Mouse (Mus musculus) layer of hippocampus, postnatal 36 days (tissue): ENCODE data around the gene Oaf. TPM values are rescaled to one million over a fixed set of nuclear protein-coding genes. Genes with fewer than 3 reads are reported as not detected.

Experiments
- DNase-seq, 2 experiments: peaks; one replicate each; pipeline ENCODE4 v3.0.0; 2022
- total RNA-seq, 2 experiments: library from RNA; stranded (reverse); gene quantifications; 2 replicates each; pipeline ENCODE4 v1.2.3; 2021

Gene Oaf
- total RNA-seq, 2 experiments from 2014 or later, result 13.1 to 17.7 TPM

- no peak for DNase-seq
These were observed 6.3 kb upstream of the Oaf start for GRCm38 (mm10) chr9:43245801-43246570.

- DNase-seq, result no peak
These were observed 2.7 kb upstream of the Oaf start for GRCm38 (mm10) chr9:43242432-43242831.

GRCm38 (mm10) chr9:43241970-43242369, 2.3 kb upstream of the Oaf start:
- DNase-seq, result no peak

- DNase-seq, result no peak
These were observed 1.6 kb upstream of the Oaf start for GRCm38 (mm10) chr9:43241291-43241690.

GRCm38 (mm10) chr9:43240594-43240900, 836 bp upstream of the Oaf start:
- DNase-seq, result no peak

- DNase-seq, result no peak
These were observed 823 bp downstream of the Oaf start for GRCm38 (mm10) chr9:43238631-43239545.

- DNase-seq, result no peak
These were observed 1.5 kb downstream of the Oaf start for GRCm38 (mm10) chr9:43238167-43238566.

- DNase-seq, result no peak
These were observed 2.5 kb downstream of the Oaf start for GRCm38 (mm10) chr9:43237111-43237775.

- DNase-seq, result no peak
These were observed 3.1 kb downstream of the Oaf start for GRCm38 (mm10) chr9:43236576-43236975.

- DNase-seq, result no peak
These were observed 3.6 kb downstream of the Oaf start for GRCm38 (mm10) chr9:43236106-43236505.

- no peak for DNase-seq
These were observed 4.4 kb downstream of the Oaf start for GRCm38 (mm10) chr9:43235336-43235735.

- no peak for DNase-seq
These were observed 5.2 kb downstream of the Oaf start for GRCm38 (mm10) chr9:43234496-43234895.

GRCm38 (mm10) chr9:43233515-43233914, 6.2 kb downstream of the Oaf start:
- DNase-seq, result no peak

- DNase-seq, result no peak
These were observed 6.7 kb downstream of the Oaf start for GRCm38 (mm10) chr9:43233044-43233443.

- no peak for DNase-seq
These were observed 7.4 kb downstream of the Oaf start for GRCm38 (mm10) chr9:43232286-43232685.

GRCm38 (mm10) chr9:43231805-43232204, 7.9 kb downstream of the Oaf start:
- DNase-seq, result no peak

GRCm38 (mm10) chr9:43230886-43231285, 8.8 kb downstream of the Oaf start:
- no peak for DNase-seq

GRCm38 (mm10) chr9:43229962-43230361, 9.7 kb downstream of the Oaf start:
- no peak for DNase-seq

- no peak for DNase-seq
These were observed 10.3 kb downstream of the Oaf start for GRCm38 (mm10) chr9:43229398-43229895.

- DNase-seq, result no peak
These were observed 11.0 kb downstream of the Oaf start for GRCm38 (mm10) chr9:43228745-43229144.

- no peak for DNase-seq
These were observed 12.1 kb downstream of the Oaf start for GRCm38 (mm10) chr9:43227626-43228025.

GRCm38 (mm10) chr9:43226573-43227160, 13.0 kb downstream of the Oaf start:
- no peak for DNase-seq

- no peak for DNase-seq
These were observed 14.2 kb downstream of the Oaf start for GRCm38 (mm10) chr9:43225481-43225880.
